Mouse (Mus musculus) lung, embryonic 15.5 days (tissue): ENCODE measurements around the gene Mlec. TPM values are rescaled to one million over a fixed set of nuclear protein-coding genes. Genes with fewer than 3 reads are reported as not detected.

Experiments used
- ATAC-seq: fragments of 200-750 bp; cut with Nextera tagmentation; 2 replicates; pipeline ENCODE4 v1.8.0; 2017; ENCODE audit warnings: moderate number of reproducible peaks, borderline replicate concordance; ENCODE audit not compliant: low FRiP score, low TSS enrichment; ENCODE audit errors: extremely low read depth
- H3K27ac ChIP-seq: fragments of 300-500 bp; sonication (generic); 2 replicates; pipeline ENCODE4 v1.5.1; 2015; ENCODE audit warnings: moderate library complexity, mild to moderate bottlenecking, inconsistent platforms
- H3K27me3 ChIP-seq: fragments of 300-500 bp; sonication (generic); 2 replicates; pipeline ENCODE4 v1.6.1; 2015; ENCODE audit warnings: inconsistent platforms
- H3K36me3 ChIP-seq: fragments of 300-500 bp; sonication (generic); 2 replicates; pipeline ENCODE4 v1.6.1; 2015; ENCODE audit warnings: inconsistent platforms
- H3K4me1 ChIP-seq: fragments of 300-500 bp; sonication (generic); 2 replicates; pipeline ENCODE4 v1.6.1; 2015; ENCODE audit warnings: inconsistent platforms
- H3K4me2 ChIP-seq: fragments of 300-500 bp; sonication (generic); 2 replicates; pipeline ENCODE4 v1.6.1; 2015; ENCODE audit warnings: inconsistent platforms, mild to moderate bottlenecking, moderate library complexity
- H3K4me3 ChIP-seq: fragments of 300-500 bp; sonication (generic); 2 replicates; pipeline ENCODE4 v1.5.1; 2015; ENCODE audit warnings: mild to moderate bottlenecking, inconsistent platforms
- H3K9ac ChIP-seq: fragments of 300-500 bp; sonication (generic); 2 replicates; pipeline ENCODE4 v1.6.1; 2015; ENCODE audit warnings: inconsistent platforms
- H3K9me3 ChIP-seq: fragments of 300-500 bp; sonication (generic); 2 replicates; pipeline ENCODE4 v1.6.1; 2016; ENCODE audit warnings: inconsistent platforms
- WGBS: fragments of 180-500 bp; shearing (Covaris S2); methylation state at CpG from one replicate; pipeline ENCODE4 v1.1.7; 2015; 5-methylcytosine and 5-hydroxymethylcytosine counted together
- polyA plus RNA-seq: library from polyadenylated mRNA; unstranded; fragments of >200 nt; fragmentation: Nextera tagmentation; extraction: Ambion mirVana; gene quantifications from 2 replicates; pipeline ENCODE4 v1.2.1, GENCODE M21; 2015

Mlec gene
- 75.4 and 77.0 TPM in 2 replicates for polyA plus RNA-seq

DNA sequence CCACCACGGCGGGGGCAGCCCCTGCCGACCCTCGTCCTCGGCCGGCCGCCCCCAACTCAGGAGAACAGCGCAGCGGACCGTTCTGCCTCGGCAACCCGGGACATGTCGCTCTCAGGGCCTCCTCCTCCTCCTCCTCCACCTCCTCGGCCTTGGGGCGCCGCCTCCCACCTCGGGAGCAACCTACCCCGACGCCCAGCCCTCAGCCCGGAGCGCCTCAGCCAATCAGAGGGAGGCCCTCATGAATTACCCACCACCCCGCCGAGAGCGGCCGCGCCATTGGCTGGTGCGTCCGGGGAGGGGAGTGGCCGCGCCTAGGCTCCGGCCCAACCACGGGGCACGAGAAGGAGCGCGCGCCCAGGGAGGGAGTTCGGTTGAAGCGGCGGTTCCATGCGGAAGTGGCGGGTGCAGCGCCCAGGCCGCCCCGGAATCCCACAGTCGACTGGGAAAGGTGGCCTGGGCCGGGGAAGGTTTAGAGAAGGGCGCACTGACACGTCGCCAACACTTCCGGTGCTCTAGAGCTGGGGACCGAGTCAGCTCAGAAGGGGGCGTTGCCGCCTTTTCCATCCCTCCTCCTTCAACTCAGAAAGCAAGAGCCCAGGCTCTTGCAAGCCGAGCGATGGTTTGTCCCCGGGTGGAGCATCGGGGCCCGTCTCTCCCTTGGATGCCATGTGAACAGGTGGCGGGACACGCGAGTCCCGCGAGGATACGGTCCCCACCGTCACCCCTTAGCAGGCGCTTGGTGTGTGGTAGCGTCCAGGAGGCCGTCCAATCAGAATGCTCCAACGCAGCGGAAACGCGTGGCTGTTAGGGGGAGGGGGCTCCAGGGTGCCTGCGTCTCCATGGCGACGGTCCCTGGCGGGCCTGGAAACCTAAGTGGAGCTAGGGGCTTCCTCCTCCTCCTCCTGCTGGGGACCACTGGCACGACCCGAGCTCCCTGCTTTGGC, at the start of gene Mlec:
Gene Mlec (minus strand): TSS at position 140 of the 944 bp plus-strand sequence.
- Histone ChIP-seq H3K4me2 (peak within 1 kb of the TSS; percentile 68), H3K36me3 (0 out of 2 replicates have a peak, but pooled peaks cover 4% of the 10 kb centered on the region), H3K9me3 (no peaks in the 10 kb centered on the region), H3K4me3 (peak within 1 kb of the TSS; percentile 92), H3K4me1 (peaks cover 50% of the 10 kb centered on the region), H3K9ac (peak within 1 kb of the TSS; percentile 96), H3K27me3 (no peaks in the 10 kb centered on the region), H3K27ac (peak within 1 kb of the TSS; percentile 98)
- peak; percentile 98 for ATAC-seq
- under 1% methylated on average over 75 of the region's 78 CpGs for WGBS

DNA sequence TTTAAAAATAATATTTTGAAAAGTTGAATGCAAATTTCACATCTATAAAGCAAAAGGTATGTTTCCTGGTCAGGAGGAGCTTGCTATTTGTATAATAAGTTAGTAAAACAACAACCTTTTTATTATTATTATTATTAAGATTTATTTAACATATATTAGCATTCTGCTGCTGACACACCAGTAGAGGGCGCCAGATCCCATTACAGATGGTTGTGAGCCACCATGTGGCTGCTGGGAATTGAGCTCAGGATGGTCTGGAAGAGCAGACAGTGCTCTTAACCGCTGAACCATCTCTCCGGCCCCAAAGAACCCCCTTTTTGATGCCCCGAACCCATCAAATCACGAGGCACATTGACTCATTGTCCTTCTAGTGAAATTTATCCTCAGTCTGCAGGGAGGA, 49.3 kb upstream of the Mlec start:
- peaks cover 31% of the 10 kb centered on the region; the same call in 1 of the 2 replicates for H3K27me3 ChIP-seq
- H3K27ac ChIP-seq: no peak overlapping the region
- no peaks in the 10 kb centered on the region for H3K36me3 ChIP-seq
- no peak overlapping the region for H3K4me3 ChIP-seq
- no peaks in the 10 kb centered on the region for H3K9me3 ChIP-seq
- no peak overlapping the region for H3K4me2 ChIP-seq
- H3K9ac ChIP-seq: no peak overlapping the region
- H3K4me1 ChIP-seq: peaks cover 24% of the 10 kb centered on the region
- 55% methylated on average over 5 of the region's 5 CpGs for WGBS
- ATAC-seq: no peak

DNA sequence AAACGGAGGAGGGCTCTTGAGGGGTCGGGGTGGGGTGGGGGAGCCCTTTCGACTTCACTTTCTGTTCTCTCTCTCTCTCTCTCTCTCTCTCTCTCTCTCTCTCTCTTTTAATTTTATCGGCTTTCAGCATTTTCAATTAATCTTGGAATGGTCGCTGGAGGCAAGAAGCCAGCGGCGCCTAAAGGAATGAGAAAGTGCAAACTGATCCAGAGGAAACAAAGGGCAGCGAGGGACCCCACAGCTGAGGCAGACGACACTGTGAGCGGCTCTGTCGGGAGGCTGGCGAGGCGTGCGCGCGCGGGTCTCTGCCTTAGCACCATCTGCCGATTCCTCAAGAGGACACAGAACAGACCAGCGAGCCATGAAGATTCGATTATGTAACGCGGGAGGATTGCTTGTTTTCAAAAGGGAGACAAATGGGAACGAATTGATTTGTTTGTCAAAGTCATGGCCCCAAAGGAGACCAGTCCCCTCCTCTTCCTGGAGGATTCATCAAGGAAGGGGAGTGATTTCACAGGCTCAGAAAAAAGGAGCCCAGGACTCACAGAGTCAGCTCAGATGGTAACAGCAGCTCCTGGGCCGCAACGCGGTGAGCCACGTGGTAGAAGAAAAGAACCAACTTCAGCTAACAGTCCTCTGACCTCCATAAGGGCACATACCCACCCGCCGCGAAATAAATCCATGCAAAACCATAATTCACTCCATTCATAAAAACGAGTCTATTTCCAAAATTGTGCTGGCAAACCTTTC, 46.8 kb upstream of the Mlec start:
- WGBS: 4% methylated on average over 31 of the region's 31 CpGs
- H3K27me3 ChIP-seq: peaks cover 31% of the 10 kb centered on the region
- no peaks in the 10 kb centered on the region for H3K9me3 ChIP-seq
- H3K4me1 ChIP-seq: peaks cover 24% of the 10 kb centered on the region
- peak overlapping the region; percentile 31 for H3K4me3 ChIP-seq
- peak overlapping the region; percentile 19 for H3K9ac ChIP-seq
- H3K27ac ChIP-seq: no peak overlapping the region
- ATAC-seq: peak; percentile 69; the same call in 1 of the 2 replicates
- H3K4me2 ChIP-seq: peak overlapping the region; percentile 57
- H3K36me3 ChIP-seq: no peaks in the 10 kb centered on the region

DNA sequence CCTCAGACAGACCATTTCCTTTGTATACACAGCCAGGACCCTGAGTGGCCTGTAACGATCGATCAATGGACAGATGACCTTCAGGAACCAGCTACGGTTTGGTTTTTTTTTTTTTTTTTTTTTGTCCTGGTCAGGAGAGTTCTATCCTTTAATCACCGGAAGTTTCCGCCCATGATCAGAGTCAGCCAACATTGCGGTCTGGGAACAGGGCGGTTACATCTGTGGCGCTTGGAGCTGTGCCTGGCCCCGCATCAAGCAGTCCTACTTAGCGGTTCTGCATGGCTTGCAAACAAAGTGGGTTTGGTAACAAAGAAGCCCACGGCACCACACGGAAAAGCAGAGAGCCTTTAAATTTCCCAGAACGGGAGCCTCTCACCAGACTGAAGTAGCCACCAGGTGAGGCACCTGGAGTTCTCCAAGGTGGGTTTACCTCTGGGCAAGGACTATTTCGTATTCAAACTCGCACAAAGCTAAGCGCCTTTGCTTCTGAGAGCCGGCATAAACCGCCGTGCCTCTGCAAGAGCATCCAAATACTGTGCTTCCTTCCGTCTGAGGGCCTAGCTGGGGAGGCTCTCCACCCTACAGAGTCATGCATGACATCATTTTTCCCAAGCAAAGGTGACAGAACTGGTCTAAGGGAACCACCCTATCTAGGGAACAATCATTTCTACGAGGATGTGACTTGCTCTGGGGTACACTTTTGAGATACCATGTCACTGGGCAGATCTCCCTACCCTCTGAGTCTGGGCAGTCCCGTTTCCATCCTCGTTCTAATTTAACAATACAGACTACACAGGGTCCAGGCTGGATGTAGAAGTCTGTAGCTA, 46.0 kb upstream of the Mlec start:
- no peak overlapping the region for H3K27ac ChIP-seq
- peak overlapping the region; percentile 57 for H3K4me2 ChIP-seq
- 0 out of 2 replicates have a peak overlapping the region, but pooled peaks have one; percentile 19 for H3K9ac ChIP-seq
- peak; percentile 51; the same call in 1 of the 2 replicates for ATAC-seq
- peak overlapping the region; percentile 31 for H3K4me3 ChIP-seq
- H3K27me3 ChIP-seq: peaks cover 31% of the 10 kb centered on the region
- H3K36me3 ChIP-seq: no peaks in the 10 kb centered on the region
- H3K4me1 ChIP-seq: peaks cover 24% of the 10 kb centered on the region
- WGBS: 6% methylated on average over 23 of the region's 23 CpGs
- H3K9me3 ChIP-seq: no peaks in the 10 kb centered on the region

DNA sequence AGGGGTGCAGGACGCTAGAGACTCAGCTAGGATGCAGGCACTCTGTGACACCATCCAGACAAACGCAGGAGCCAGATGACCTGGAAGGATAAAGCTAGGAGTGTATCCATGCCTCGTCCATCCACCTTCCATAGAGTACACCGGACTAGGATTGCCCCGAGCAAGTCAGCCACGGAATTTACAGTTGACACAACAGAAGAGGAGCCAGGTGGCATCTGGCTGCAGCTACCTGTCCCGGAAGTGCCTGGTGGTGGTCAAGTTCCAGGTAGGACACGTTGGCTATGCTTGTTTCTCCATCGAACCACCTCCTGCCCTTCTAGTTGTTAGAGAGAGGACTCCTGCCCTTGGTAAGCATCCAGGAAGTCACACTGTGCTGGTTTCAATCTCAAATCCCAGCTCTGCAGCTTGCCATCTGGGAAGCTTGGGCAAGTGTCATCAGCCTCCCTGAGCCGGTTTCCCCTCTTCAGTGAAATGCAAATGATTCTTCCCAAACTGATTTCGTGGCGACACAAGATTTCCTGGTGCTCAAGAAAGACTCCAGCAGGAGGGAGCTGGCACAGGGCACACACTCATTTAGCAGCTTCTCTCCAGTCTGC, 36.7 kb upstream of the Mlec start:
- WGBS: 5% methylated on average over 12 of the region's 12 CpGs
- Histone ChIP-seq H3K27me3 (peaks cover 67% of the 10 kb centered on the region), H3K27ac (no peak overlapping the region), H3K9me3 (no peaks in the 10 kb centered on the region), H3K9ac (no peak overlapping the region), H3K36me3 (no peaks in the 10 kb centered on the region), H3K4me1 (peaks cover 25% of the 10 kb centered on the region), H3K4me3 (peak overlapping the region; percentile 51), H3K4me2 (peak overlapping the region; percentile 100)
- ATAC-seq: peak; percentile 16; the same call in 1 of the 2 replicates

DNA sequence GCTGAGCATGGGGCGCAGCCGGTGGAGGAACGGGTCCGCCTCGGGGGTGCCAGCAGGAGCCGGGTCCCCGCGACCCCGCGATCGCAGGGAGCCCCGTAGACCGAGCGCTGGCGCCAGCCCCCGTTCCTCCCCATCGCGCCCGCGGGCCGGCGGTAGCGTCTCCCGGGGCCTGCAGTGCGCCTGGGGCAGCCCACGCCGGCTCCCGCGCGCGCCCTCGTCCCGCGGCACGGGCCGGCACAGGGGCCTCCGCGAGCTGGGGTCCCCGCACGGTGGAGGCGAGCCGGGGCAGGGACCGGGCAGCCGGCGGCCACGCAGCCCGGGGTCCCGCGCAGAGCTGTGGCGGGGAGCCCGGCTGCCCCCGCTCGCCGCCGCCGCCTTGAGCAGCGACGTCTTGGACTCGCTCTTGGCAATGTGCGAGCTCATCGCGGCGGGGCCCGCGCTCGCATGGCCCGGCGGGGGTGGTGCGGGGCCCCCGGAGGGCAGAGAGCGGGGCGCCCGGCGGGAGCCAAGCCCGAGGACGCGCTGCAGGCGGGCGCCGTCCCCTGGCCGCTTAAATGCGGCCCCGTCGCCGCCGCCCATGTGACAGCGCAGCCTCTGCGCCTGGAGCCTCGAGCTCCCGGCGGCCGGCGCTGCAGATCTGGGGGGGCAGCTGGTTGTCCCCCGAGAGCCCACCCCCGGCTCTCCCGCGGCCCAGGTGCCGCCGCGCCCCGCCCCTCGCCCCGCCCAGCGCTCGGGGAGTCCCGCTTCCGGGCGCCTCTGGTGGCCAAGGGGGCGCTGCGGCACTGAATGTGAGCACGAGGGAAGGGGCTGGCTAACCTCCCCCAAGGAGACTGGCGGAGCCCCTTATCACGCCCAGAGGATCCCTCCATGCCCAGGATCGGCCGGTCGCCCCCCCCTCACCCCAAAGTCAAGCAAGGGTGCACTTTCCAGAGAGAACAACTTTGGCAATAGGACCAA, 36.0 kb upstream of the Mlec start, which contains the start of gene Cabp1:
Gene Cabp1 (minus strand): TSS at position 713 of the 957 bp plus-strand sequence.
- no peaks in the 10 kb centered on the region for H3K36me3 ChIP-seq
- peak within 1 kb of the TSS; percentile 41 for H3K9ac ChIP-seq
- ATAC-seq: peak; percentile 60
- peaks cover 74% of the 10 kb centered on the region for H3K27me3 ChIP-seq
- peak within 1 kb of the TSS; percentile 51 for H3K4me3 ChIP-seq
- WGBS: under 1% methylated on average over 100 of the region's 116 CpGs
- no peak within 1 kb of the TSS for H3K27ac ChIP-seq
- H3K4me1 ChIP-seq: peaks cover 25% of the 10 kb centered on the region
- H3K4me2 ChIP-seq: peak within 1 kb of the TSS; percentile 100
- H3K9me3 ChIP-seq: no peaks in the 10 kb centered on the region

DNA sequence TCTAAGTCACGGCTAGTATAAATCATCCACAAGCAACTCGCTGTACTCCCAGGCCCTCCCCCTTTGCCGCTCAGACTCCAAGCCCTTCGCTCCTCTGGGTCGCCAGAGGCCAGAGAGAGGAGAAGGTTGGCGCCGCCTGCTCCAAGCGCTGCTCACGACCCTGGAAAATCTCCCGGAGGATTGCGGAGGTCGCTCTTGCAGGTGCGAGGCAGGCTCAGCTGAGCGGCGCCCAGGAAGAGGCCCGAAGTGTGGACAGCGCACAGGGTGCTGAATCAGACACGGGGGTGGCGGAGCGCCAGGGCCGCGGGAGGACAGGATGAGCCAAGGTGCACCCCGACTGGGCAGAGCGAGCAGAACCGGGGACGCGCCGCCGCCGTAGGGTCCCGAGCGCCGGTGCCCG, 35.2 kb upstream of the Mlec start:
- H3K4me2 ChIP-seq: peak overlapping the region; percentile 100
- under 1% methylated on average over 34 of the region's 34 CpGs for WGBS
- H3K36me3 ChIP-seq: no peaks in the 10 kb centered on the region
- peak overlapping the region; percentile 41; the same call in 1 of the 2 replicates for H3K9ac ChIP-seq
- ATAC-seq: peak; percentile 12; the same call in 1 of the 2 replicates
- no peak overlapping the region for H3K27ac ChIP-seq
- H3K4me3 ChIP-seq: peak overlapping the region; percentile 51
- no peaks in the 10 kb centered on the region for H3K9me3 ChIP-seq
- peaks cover 25% of the 10 kb centered on the region for H3K4me1 ChIP-seq
- H3K27me3 ChIP-seq: peaks cover 74% of the 10 kb centered on the region

DNA sequence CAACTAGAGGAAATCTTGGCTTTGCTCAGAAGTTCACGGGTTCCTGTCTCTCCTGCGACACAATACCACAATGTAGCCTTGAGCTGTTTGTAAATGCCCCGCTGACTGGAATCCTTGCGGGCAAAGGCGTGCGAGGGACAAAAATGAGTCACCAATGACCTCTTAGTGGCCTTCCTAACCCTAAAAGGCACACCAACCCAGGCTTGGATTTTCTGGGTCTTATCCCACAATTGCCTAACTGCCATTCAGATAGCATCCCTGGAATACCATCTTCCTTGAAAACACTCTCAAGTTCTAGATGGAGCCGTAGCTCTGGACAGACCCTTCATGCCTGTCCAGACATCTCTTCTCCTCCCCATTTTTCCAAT, 34.8 kb upstream of the Mlec start:
- Histone ChIP-seq H3K36me3 (no peaks in the 10 kb centered on the region), H3K4me3 (peak overlapping the region; percentile 51), H3K9ac (no peak overlapping the region), H3K4me2 (peak overlapping the region; percentile 100), H3K27me3 (peaks cover 75% of the 10 kb centered on the region), H3K9me3 (no peaks in the 10 kb centered on the region), H3K4me1 (peaks cover 27% of the 10 kb centered on the region), H3K27ac (no peak overlapping the region)
- WGBS: 15% methylated on average over 7 of the region's 7 CpGs
- no peak for ATAC-seq

DNA sequence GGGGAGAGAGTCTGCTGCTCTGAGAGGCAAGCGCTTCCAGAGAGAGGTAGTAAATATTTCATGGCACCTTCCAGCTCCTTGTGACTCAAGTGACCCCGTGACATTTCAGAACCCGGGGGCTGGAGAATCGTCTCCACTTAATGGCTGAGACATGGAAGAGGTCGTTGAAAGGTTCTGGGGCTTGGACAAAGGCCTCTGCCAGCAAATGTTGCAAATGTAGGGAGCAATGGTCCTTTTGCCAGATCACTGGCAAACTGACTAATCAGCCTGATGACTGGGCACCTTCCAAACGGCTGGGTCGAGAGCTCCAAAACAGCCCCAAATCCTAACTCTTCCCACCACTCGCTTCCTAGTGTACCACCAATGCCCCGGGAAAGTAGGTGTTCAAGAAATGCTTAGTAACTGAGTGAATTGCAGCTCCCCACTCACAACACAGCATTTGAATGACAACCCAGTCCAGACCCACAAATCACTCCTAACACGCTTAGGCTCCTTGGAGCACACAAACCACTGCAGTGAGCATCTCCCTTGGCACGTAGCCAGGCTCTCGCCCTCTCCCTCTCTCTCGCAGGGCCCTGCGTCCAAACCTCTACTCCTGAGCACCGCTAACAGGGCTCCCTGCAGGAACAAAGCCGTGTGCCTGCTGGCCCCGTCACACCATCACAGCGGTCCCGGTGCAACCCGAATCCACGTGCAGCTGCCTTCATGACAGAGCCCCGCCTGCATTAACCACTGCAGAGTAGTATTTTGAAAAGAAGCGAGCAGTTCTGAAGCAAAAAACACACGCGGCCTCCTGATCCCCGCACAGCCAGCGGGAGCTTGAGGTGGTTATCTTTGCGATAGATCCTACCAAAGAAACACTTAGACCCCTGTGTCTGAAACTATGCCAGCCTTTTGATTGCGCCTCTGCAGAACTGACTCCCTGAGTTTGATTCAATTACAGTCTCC, 34.2 kb upstream of the Mlec start:
- H3K4me1 ChIP-seq: peaks cover 33% of the 10 kb centered on the region
- ATAC-seq: no peak
- H3K27ac ChIP-seq: no peak overlapping the region
- H3K36me3 ChIP-seq: no peaks in the 10 kb centered on the region
- 11% methylated on average over 29 of the region's 29 CpGs for WGBS
- H3K27me3 ChIP-seq: peaks cover 77% of the 10 kb centered on the region
- H3K9me3 ChIP-seq: no peaks in the 10 kb centered on the region
- no peak overlapping the region for H3K9ac ChIP-seq
- H3K4me2 ChIP-seq: no peak overlapping the region
- H3K4me3 ChIP-seq: no peak overlapping the region
